Mouse (Mus musculus) kidney, postnatal 14 days (tissue): ENCODE measurements around the gene Fdps.
"Not testable (repeated sequence)": the region's sequence is repeated elsewhere in the genome, so short reads cannot be mapped to it uniquely, and the experiment has no call there.

Experiments used
- DNase-seq: peaks from one replicate; pipeline ENCODE4 v3.0.0; 2022; ENCODE audit warnings: mixed read lengths

The Fdps gene

DNA sequence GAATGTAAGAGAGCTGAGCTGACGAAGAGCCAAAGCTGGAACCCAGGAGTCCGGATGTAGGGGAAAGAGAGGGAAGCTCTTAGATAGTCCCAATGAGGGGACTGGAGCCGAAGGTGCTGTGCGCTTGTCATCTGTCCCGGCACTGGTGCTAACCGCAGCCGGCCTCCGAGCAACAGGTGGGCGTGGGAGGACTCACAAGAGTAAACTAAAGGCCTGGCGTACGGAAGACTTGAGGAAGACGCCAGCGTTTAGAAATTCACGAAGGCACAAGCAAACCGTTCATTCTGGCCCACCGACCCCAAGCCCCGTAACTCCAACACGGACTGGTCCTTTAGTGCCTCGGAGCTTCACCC is 324 bp downstream of the Fdps start:
- DNase-seq, result no peak

DNA sequence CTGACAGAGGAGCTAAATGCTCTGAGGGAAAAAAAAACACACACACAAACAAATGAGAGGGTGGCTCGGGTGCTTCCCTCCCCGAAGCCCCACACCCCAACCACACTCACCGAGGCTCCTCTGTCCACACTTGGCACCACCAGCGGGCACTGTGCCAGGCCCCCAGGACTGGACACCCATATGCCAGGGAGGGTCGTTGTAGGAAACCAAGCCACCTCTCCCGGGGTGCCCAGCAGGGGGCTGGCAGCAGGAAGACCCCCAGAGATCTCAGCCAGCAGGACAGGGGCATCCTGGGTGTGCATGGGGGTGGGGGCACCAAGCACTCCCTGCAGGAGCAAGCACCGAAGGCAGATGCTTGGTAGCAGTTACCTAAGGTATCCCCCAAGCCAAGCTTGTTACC is 948 bp downstream of the Fdps start, which contains the start of gene Gm43738:
Gm43738 (minus strand) TSS at position 289 of the 400 bp plus-strand sequence.
- DNase-seq, result no peak

DNA sequence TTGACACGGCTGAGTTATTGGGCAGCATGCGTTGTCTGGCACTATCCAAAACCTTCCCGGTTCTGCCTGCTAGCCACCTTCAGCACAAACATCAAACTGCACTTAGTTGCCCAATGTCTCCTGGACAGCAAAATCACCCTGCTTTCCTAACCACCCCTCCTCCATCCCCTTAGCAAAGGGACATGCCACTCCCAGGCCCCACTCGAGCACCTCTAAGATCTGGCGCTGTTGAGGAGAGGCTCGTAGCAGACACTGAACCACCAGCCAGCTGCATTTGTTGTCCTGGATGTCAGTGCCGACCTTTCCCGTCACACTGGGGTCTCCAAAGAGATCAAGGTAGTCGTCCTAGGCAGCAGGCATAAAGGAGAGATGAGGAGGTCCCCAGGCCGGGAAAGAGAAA is 7.7 kb downstream of the Fdps start:
- no peak for DNase-seq

DNA sequence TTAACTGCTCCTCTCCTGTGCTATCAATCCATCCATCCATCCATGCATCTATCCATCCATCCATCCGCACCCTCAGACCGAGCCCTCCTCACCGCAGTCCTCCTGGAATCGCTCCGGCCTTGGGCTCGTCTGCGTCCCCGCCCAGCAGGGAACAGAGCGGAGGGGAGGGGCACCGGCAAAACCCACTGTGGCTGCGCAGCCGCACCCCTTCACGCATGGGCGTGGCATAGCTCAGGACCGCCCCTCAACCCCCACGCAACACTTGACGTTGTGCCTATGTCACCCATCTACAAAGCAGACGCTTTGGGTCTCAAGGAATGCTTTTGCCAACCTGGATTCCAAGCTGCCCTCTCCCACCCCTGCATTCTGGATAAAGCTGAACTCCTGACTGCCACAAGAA is 8.6 kb downstream of the Fdps start, which contains the start of gene Rusc1:
Rusc1 (minus strand) TSS at position 137 of the 400 bp plus-strand sequence.
- peak; percentile 92 for DNase-seq

DNA sequence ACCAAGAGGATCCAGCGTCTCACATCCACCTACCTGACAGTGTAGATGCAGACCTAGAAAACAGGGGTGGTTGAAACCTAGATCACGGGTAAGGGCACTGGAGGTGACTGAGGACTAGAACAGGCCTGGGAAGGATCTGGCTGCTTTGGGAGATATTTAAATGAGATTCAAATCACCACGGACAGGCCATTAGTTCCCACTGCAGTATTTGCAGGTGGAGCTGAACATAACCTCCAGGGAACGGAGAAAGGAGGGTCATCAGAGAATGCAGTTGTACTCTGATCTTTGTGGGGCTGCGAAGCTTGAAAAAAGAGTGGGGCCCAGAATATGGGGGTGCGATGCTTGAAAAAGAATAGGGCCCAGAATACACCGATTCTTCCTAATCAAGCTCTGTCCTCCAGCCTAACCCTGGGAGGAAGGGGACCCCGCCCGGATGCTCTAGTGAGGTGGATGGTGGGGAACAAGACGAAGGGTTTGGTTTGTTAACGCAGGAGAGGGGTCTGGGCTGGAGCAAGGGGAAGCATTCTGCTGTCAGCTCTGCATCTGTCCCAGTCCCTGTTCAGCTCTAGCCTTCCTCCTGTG is 9.2 kb downstream of the Fdps start:
- DNase-seq, result no peak

DNA sequence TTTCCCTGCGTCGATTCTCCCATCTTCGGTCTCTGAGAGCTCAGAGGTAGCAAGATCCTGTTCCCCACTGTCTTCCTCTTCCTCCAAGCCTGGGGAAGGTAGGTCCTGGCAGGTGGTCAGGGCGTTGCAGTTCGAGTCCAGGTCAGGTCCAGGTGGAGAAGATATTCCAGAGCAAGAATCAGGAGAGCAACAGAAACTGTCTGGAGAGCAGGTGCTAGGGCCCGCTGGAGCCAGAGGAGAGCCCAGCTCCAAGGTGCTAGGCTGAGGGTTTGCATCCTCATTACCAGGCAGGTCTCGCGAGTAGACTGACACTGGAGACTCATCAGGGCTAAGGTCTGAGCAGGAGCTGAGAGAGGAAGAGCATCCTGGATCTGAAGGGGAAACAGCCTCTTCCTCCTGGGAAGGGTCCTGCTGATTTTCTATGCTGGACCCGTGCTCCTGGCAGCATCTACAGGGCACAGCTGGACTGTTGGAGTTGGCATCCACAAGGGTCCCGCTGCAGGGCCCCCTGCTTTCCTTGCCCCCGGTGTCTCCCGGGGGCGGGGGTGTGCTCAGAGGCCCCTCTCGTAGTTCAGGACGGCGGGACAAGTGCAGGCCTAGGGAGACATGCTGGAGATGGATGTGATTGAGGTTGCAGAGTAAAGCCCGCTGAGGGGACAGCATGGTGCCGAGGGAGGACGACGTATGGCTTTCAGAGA is 9.8 kb downstream of the Fdps start:
- no peak for DNase-seq

DNA sequence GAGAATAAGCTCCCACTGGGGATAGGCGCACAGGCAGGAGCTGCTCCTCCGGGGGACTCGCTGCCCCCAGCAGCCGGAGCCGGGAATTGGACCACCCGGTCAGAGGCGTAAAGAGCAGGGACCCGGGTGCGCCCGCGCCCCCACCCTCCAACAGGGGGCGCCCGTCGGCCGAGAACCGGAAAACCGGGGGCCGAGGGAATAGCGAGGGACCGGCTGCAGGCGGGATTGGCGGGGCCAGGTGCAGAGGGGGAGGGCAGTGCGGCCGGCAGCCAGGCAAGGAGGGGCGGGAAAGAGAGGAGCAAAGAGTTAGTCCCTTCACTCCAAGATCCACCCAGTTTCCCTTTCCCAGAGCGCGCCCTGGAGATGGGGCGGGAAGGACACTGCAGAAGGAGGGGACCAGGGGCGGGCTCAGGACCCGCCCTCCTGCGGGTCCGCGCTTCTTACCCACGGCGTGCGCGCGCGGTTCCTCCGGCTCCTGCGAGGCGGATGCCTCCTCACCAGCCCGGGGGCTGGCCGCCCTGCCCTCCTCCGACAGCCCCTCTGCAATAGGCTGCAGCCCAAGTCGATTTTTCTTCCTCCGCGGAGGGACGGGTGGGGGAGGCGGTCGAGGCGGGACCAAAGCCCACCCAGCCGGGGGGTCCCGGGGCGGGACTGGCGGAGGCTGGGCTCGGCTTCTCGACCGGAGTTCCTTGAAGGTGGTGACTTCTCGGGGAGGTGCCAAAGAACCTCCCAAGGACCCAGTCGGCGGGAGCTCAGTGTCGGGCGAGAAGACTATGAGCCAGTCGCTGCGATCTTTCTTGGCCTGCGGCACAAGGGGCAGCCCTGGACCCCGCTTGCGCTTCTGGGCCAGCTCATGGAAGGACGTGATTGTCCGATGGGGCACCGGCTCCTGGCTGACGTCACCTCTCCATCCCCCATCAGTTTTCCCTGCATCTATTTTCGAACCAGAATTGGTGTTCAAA is 10.8 kb downstream of the Fdps start:
- DNase-seq, result peak; percentile 87

DNA sequence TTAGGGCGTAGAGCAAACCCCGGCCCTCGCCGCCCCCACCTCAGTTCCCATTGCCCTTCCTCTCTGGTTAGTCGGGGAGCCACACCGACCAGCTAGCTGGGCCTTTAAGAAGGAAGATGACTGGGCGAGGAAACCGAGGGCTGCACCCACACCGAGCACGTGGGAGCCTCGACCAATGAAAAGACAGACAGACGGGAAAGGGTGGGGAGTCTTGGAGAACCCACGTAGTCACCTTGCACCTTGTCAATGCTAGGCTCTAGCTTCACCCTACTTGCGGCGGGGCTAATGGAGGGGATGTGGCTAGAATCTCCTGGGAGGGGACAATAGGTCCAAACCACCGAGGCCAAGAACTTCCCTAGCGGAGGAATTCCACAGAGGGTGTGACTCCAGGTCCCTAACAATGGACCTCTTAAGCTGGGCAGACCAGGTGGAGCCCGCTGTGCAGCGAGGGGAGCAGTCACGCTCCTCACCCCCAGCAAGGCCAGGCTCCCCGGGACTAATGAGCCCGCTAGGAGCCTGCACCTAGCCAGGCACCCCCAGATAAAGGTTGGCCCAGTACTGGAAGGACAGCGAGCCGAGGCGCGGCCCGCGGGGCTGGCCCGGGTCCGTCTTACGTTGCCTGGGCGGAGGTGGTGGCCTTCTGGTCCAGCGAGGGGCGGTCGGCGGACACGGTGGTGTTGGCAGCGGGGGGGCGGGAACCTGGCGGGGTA is 11.7 kb downstream of the Fdps start:
- DNase-seq, result peak; percentile 92

DNA sequence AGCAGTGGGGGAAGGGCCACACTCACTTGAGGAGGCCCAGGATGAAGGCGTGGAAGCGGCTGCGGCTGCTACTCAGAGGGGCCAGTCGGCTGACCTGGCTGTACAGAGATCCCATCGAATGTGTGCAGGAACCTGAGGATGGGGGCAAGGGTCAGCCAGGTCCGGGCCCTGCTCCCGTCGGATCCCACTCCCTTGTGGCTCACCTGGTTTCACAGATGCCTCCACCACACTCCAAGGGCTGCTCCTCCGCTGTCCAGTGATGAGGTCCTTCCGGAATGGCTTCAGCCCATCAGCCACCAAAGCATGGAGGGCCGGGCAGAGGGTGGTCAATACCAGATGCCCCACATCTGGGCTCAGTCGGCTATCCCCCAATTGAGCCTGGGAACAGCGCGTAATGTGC is 12.8 kb downstream of the Fdps start:
- no peak for DNase-seq

DNA sequence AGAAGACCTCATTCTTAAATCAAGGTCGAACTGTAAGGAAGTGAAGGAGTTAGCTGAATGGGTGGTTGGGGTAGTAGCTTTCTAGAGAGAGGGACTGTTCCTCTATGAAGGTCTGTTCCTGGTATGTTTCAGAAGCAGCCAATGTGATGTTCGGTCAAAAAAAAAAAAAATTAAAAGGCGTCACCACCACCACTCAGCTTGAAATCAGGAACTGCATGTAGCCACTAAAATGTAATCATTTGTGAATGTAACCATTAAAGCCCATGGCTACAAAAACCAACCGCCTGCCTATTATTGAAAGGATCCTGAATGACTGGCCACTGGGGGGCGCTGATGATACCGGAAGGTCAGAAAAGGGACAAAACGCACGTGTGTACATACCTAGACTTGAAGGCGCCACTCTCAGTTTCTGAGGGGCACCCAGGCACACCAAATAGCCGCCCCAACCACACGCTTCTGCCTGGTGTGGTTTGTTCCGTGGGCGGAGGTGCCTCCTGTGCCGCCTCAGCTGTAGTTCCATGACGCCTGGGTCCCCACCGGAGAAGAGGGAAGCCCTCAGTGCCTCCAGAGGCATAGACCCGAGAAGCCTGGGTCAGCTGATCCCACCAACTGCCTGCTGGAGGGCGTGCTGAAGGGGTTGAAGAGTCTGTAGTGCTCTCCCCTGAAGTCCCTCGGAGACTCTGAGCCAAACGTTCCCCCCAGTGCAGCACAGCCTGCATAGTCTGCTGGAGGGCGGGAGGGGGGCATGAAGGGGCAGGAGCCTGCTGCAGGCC is 14.2 kb downstream of the Fdps start:
- DNase-seq, result peak; percentile 82

DNA sequence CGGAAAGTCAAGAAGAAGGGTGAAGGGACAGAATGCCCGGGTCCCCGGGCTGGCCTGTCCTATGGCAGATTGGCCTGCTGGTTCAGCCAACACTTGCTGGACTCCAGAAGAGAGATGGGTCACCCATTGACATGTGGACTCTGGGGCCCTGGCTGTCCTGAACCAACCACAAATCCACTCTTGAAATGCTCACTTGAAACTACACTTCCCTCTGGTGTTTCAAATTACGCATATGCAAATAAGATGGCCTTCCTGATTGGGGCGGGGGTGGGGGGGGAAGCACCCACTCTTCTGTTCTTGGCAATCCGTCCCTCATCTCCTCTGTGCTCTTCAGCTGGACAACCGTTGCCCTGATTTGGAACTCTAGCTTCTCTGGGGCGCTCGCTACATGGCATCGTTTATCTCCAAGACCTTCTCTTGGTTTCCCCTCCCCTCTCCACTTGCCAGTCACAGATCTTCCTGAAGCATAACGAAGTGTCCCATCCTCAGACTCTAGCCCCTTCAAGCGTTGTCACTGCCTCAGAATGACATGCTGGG is 17.0 kb downstream of the Fdps start:
- no peak for DNase-seq

DNA sequence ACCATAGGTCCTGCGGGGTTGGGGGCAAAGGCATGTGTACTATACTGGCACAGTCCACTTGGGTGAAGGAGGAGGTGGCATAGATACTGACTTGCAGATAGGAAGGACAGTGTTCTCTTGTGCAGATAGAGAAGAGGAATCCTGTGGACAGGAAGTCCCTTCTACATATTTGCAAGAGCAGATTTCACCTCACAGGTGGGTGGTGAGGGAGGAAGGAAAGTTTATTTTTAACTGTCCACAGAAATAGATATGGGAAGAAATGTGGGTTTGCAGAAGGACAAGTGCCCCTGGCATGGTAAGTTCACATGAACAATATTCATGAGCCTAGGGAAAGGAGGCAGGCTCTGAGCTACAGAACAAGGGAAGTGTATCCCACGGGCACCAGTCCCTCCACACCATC is 17.6 kb downstream of the Fdps start:
- no peak for DNase-seq

DNA sequence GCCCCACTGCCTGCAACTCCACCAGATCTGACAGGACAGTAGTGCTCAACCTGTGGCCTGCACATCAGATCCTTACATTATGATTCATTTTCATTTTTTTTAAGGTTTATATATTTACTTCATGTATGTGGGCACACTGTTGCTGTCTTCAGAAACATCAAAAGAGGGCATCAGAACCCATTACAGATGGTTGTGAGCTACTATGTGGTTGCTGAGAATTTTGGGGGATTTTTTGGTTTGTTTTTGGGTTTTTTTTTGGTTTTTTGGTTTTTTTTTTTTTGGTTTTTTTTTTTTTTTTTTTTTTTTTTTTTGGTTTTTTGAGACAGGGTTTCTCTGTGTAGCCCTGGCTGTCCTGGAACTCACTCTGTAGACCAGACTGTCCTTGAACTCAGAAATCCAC is 19.5 kb downstream of the Fdps start:
- not testable (repeated sequence) for DNase-seq

DNA sequence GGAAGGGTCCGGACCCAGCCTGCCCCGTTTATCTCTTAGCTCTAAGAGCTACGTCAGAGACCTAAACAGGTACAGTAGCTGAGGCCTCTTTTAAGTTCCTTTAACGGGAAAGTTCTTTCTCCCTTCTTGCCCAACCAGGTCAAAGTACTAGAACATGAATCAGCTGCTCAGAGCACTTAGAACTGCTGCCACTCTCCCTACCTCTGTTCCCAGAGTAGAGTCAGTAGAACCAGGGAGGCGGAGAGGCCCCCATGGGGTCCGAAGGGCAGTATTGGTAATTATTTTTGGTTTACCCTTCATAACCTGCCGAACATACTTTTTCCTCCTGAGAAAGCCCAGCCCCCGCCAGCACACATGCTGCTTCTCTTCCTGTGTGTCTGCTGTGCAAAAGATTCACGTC is 24.4 kb downstream of the Fdps start:
- no peak for DNase-seq

DNA sequence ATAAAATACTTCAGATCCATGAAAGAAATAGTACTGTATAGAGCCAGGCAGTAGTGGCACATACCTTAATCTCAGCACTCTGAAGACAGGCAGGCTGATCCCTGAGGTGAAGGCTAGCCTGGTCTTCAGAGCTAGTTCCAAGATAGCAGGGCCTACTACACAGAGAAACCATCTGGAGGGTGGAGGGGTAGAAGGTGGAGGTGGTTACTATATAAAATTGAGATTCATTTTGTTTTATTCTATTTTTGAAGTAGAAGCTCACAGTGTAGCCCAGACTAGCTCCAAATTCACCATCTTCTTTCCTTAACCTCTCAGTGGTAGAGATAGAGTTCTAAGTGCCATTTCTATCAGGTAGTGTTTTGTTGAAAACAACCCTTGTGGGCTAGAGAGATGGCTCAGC is 34.5 kb downstream of the Fdps start:
- DNase-seq, result no peak

DNA sequence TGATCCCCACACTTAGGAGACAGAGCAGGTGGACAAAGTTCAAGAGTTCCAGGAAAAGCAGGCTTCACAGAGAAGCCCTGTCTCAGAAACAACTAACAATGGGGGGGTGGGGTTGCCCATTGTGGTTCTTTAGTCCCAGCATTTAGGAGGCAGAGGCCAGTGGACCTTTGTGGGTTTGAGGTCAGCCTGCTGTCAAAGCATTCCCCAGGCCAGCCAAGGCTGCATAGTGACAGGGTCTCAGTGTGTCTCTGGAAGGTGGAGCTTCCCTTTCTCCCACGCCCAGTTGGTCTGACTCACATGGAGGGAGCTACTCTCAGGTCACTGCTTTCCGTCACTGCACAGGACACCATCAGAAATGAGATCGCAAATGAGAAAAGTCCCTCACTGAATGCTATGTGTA is 40.1 kb downstream of the Fdps start:
- DNase-seq, result no peak

DNA sequence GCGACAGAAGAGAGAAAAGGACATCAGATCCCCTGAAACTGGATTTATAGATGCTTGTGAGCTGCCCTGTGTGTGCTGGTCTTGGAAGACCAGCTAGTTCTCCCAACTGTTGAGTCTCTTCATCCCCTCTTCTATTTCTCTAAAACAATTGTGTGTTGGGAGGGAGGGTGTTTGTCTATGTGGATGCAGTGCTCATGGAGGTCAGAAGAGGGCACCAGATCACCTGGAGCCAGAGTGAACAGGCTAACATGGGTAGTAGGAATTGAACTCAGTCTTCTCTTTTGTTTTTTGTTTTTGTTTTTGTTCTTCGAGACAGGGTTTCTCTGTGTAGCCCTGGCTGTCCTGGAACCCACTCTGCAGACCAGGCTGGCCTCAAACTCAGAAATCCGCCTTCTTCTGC is 43.0 kb downstream of the Fdps start:
- peak; percentile 19 for DNase-seq

DNA sequence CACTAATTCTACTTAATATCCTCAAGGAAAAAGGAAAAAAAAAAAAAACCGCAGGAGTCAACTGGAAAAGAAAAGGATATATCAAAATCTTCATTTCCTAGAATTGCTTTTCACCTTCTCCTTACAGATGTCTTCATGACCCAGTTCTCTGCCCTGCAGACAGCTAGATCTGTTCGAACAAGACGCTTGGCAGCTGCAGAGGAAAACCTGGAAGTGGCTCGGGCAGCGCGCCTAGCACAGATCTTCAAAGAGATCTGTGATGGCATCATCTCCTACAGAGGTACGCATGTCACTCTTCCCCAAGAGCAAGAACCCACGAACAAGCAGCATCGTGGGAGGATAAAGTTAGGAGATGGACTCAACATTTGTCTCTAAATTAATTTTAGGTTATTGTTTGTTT is 43.4 kb downstream of the Fdps start:
- no peak for DNase-seq
